ENCODE assay signal across 8 mouse cellular contexts in the genomic region with DNA sequence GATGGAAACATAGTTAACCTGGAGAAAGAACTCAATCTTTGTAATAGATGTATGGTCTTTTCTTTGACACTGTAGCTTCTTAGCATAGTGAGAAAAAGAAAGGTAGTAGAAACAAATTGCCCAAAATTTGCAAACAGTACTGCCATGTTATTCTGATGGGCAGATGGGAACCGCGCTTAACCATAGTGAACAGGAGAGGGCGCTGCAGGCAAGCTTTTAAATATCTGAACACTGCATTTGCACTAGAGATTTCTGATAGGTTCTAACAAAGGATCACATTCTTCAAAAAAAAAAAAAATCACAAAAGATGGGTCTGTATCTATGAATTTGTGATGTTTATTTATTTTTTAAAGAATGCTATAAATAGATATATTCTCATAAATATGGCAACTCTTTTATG. TPM values are rescaled to one million over a fixed set of nuclear protein-coding genes. Genes with fewer than 3 reads are reported as not detected.
DNase-seq lines count a peak whose midpoint lies in the region; ATAC-seq and TF ChIP-seq lines count a peak whose summit lies in the region.

No protein-coding gene starts in this region.

- WGBS in hindbrain, embryonic 13.5 days, result 3% methylated on average over 3 of the region's 3 CpGs
- WGBS in midbrain, embryonic 11.5 days, result 1% methylated on average over 3 of the region's 3 CpGs

- peak; percentile 41 for DNase-seq in ovary, postnatal 36 days (ENCODE audit: low spot score)
- DNase-seq in ovary, adult 18-20 months (ENCODE audit: low spot score), result no peak
- DNase-seq in adrenal gland, adult 8-10 months, result peak; percentile 14
- DNase-seq in left cerebral cortex, adult 2 months (ENCODE audit: extremely low spot score in 1 of 2, low spot score in 2 of 2), result peak; percentile 57 to 68
- peak; percentile 95 for DNase-seq in midbrain, embryonic 11.5 days (ENCODE audit: low spot score, missing footprints)
- peak; percentile 68 for DNase-seq in testis, postnatal 10 days (ENCODE audit: low spot score)

- intact Hi-C loops in left cerebral cortex, adult 2 months (cut with DNase I), result loop anchor here (5.0 kb wide), 2 partner anchors 342 to 422 kb away; a partner anchor contains a TSS

- no peaks in the 10 kb centered on the region; the same call in 1 of the 2 replicates for H3K27me3 ChIP-seq in hindbrain, embryonic 13.5 days
- H3K27me3 ChIP-seq in midbrain, embryonic 11.5 days (ENCODE audit: control insufficient read depth, insufficient read depth, low read length), result no peaks in the 10 kb centered on the region

- H3K9ac ChIP-seq in hindbrain, embryonic 13.5 days, result no peak overlapping the region
- H3K9ac ChIP-seq in midbrain, embryonic 11.5 days (ENCODE audit: low read length), result no peak overlapping the region

- no peaks in the 10 kb centered on the region for H3K36me3 ChIP-seq in hindbrain, embryonic 13.5 days
- H3K36me3 ChIP-seq in midbrain, embryonic 11.5 days (ENCODE audit: control insufficient read depth, insufficient read depth, low read length), result no peaks in the 10 kb centered on the region

- TF ChIP-seq CTCF in embryonic fibroblast, embryonic 13.5 days (IDR thresholded peaks at IDR 0.05; ENCODE audit: borderline replicate concordance, insufficient read depth, low read length), result peak; percentile 46; the same call in 1 of the 2 replicates
- TF ChIP-seq CTCF in left cerebral cortex, adult 2 months (IDR thresholded peaks at IDR 0.05), result peak; percentile 80

- H3K9me3 ChIP-seq in hindbrain, embryonic 13.5 days, result no peaks in the 10 kb centered on the region
- H3K9me3 ChIP-seq in midbrain, embryonic 11.5 days (ENCODE audit: control insufficient read depth, low read length), result no peaks in the 10 kb centered on the region

- 0 out of 2 replicates have a peak, but pooled peaks have one; percentile 69 for ATAC-seq in hindbrain, embryonic 13.5 days (ENCODE audit: low FRiP score)
- peak; percentile 57 for ATAC-seq in midbrain, embryonic 11.5 days (ENCODE audit: low FRiP score)

- no peak for TF ChIP-seq POLR2A in embryonic fibroblast, embryonic 13.5 days (IDR thresholded peaks at IDR 0.05; ENCODE audit: low read depth, low read length)

- H3K4me2 ChIP-seq in hindbrain, embryonic 13.5 days, result no peak overlapping the region
- no peak overlapping the region for H3K4me2 ChIP-seq in midbrain, embryonic 11.5 days

- no peak overlapping the region for H3K4me3 ChIP-seq in embryonic fibroblast, embryonic 13.5 days (ENCODE audit: insufficient read depth, low read length)
- H3K4me3 ChIP-seq in hindbrain, embryonic 13.5 days, result no peak overlapping the region
- H3K4me3 ChIP-seq in left cerebral cortex, adult 2 months, result no peak overlapping the region
- H3K4me3 ChIP-seq in midbrain, embryonic 11.5 days (ENCODE audit: low read depth, low read length), result no peak overlapping the region

- no peaks in the 10 kb centered on the region for H3K4me1 ChIP-seq in embryonic fibroblast, embryonic 13.5 days (ENCODE audit: control insufficient read depth, insufficient read depth, low read length)
- no peaks in the 10 kb centered on the region for H3K4me1 ChIP-seq in hindbrain, embryonic 13.5 days (replicated peaks)
- no peaks in the 10 kb centered on the region for H3K4me1 ChIP-seq in midbrain, embryonic 11.5 days (ENCODE audit: control insufficient read depth, insufficient read depth, low read length)

- H3K27ac ChIP-seq in embryonic fibroblast, embryonic 13.5 days (ENCODE audit: insufficient read depth, low read length), result no peak overlapping the region
- no peak overlapping the region for H3K27ac ChIP-seq in hindbrain, embryonic 13.5 days
- H3K27ac ChIP-seq in left cerebral cortex, adult 2 months, result no peak overlapping the region
- H3K27ac ChIP-seq in midbrain, embryonic 11.5 days (ENCODE audit: low read depth, low read length), result no peak overlapping the region

RNA-seq across cellular contexts. Expression of a gene that starts 8.2 kb away (rescaled TPM):
- 10 to 100 TPM; 36.7 to 50.4 (median 48.6) TPM for total RNA-seq in adrenal gland, adult 8-10 months (2022)
- polyA plus RNA-seq in embryonic fibroblast, embryonic 13.5 days (2011; ENCODE audit: insufficient read length, low read depth, missing spikeins), result 102 and 107 TPM in 2 replicates
- polyA plus RNA-seq in hindbrain, embryonic 13.5 days (2015; fragmentation: Nextera tagmentation; extraction: Ambion mirVana), result 38.0 and 38.5 TPM in 2 replicates
- total RNA-seq in left cerebral cortex, adult 2 months (2021), result 10 to 100 TPM; 34.1 to 48.1 TPM
- polyA plus RNA-seq in midbrain, embryonic 11.5 days (2014; fragmentation: Nextera tagmentation; extraction: Ambion mirVana), result 35.2 and 42.0 TPM in 2 replicates

RNA-seq across cellular contexts. Expression of a gene that starts 58.3 kb away (rescaled TPM):
- total RNA-seq in adrenal gland, adult 8-10 months (2022), result 1 to 10 TPM; 1.2 to 2.0 (median 1.6) TPM
- polyA plus RNA-seq in embryonic fibroblast, embryonic 13.5 days (2011; ENCODE audit: insufficient read length, low read depth, missing spikeins), result 14.0 and 16.2 TPM in 2 replicates
- 39.9 and 42.0 TPM in 2 replicates for polyA plus RNA-seq in hindbrain, embryonic 13.5 days (2015; fragmentation: Nextera tagmentation; extraction: Ambion mirVana)
- total RNA-seq in left cerebral cortex, adult 2 months (2021), result 10 to 100 TPM in 1 of 2 experiments, 1 to 10 TPM in 1; 7.6 to 11.7 TPM
- 11.2 and 11.6 TPM in 2 replicates for polyA plus RNA-seq in midbrain, embryonic 11.5 days (2014; fragmentation: Nextera tagmentation; extraction: Ambion mirVana)
